Mouse (Mus musculus): ENCODE measurements around the gene Ndufb7.

Gene Ndufb7

DNA sequence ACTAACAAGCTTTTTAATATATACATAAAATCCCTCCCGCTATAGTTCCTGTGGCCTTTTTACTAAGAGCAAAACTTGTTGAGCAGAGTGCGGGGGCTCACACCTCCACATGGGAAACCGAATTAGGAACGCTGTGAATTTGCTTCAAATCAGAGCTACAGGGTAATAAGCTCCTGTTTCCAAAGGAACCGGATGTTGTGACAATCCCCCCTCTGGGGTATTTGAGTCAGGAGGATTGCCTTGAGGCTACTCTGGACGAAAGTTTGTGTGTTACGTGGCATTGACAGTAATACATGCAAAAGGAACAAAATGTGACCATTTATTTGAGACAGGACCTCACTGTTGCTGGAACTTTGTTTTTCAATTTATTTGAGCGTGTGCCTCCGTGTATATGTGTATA lies 42.6 kb downstream of the Ndufb7 start:
- DNase-seq: no peak

DNA sequence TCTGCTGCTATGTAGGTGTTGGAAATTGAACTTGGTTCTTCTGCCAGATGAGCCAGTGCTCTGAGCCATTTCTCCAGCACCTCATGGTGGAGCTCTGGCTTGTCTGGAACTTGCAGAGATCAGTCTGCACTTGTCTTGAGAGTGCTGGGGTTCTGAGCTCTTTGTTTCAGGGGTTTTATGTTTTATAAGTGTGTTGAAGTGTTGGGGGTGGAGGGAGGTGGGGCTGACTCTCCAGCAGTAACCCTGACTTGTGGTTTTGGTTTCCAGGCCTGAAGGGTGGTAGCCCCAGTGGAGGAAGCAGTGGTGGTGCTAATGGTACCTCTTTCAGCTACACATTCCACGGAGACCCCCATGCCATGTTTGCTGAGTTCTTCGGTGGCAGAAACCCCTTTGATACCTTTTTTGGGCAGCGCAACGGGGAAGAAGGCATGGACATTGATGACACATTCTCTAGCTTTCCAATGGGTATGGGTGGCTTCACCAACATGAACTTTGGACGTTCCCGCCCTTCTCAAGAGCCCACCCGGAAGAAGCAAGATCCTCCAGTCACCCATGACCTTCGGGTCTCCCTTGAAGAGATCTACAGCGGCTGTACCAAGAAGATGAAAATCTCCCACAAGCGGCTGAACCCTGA lies 43.2 kb downstream of the Ndufb7 start:
- DNase-seq: no peak

- no peak for DNase-seq
These were observed 45.5 kb downstream of the Ndufb7 start for GRCm38 (mm10) chr8:83611921-83612320.

GRCm38 (mm10) chr8:83613695-83614094 lies 47.2 kb downstream of the Ndufb7 start:
- DNase-seq: no peak

GRCm38 (mm10) chr8:83616625-83617024 lies 50.2 kb downstream of the Ndufb7 start:
- DNase-seq: no peak

GRCm38 (mm10) chr8:83617111-83617510 lies 50.6 kb downstream of the Ndufb7 start:
- no peak for DNase-seq

DNA sequence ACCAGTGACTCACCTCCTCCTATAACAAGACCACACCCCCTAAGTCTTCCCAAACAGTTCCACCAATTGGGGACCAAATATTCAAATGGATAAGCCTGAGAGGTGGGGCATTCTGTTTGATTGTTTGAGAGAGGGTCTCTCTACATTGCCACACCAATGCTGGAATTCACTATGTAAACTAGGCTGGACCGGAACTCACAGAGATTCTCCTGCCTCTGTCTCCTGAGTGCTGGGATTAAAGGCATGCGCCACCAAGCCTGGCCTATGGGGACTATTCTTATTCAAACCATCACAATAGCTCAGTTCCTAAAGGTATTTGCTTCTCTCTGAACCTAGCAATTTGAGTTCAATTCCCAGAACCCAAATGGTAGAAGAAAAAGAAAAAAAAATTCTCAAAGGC lies 52.1 kb downstream of the Ndufb7 start:
- no peak for DNase-seq

GRCm38 (mm10) chr8:83619568-83620285 lies 53.3 kb downstream of the Ndufb7 start:
- DNase-seq: no peak

All from kidney, adult 9 months (tissue).